ENCODE assay signal across 17 mouse cellular contexts in the genomic region with DNA sequence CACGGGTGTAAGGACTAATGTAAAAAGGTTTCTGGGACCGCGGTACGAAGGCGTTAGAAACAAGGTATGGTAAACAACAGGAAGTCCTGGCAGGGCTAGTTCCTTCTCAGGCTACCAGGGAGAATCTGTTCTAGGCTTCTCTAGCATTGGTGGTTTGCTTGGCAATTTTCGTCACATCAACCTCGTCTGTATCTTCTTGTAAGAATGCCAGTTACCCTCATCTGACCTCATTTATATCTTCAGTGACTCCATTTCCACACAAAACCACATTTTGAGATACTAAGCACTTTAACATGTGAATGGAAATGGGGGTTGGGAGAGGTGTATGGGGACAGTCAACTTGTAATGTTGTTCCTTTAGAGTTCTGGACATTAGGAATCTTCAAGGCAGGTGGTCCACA.
"Had no signal": no experiment of that assay in that cellular context is flagged by ENCODE, and none has a peak within 500 bp of the region (broad histone marks: within the 10 kb centered on the region; RNA-seq: fewer than 3 reads in every experiment).

No protein-coding gene starts in this region.

- H3K4me1 ChIP-seq: neural tube, embryonic 12.5 days; neural tube, embryonic 13.5 days; neural tube, embryonic 15.5 days; stomach, embryonic 15.5 days had no signal

- H3K27me3 ChIP-seq: neural tube, embryonic 12.5 days; neural tube, embryonic 13.5 days; neural tube, embryonic 15.5 days; stomach, embryonic 15.5 days had no signal

- DNase-seq: retina, postnatal 1 day; right cerebral cortex, adult 18-20 months; right cerebral cortex, postnatal 14 days; right cerebral cortex, postnatal 25 days; right cerebral cortex, postnatal 4 days; spleen, adult 18-20 months; thymus, adult 18-20 months; thymus, adult 2 months; thymus, postnatal 14 days; thymus, postnatal 25 days; thymus, postnatal 36 days; thymus, postnatal 4 days had no signal

- H3K27ac ChIP-seq: neural tube, embryonic 12.5 days; neural tube, embryonic 13.5 days; neural tube, embryonic 15.5 days; stomach, embryonic 15.5 days; stomach, postnatal 0 days had no signal

- H3K4me2 ChIP-seq: neural tube, embryonic 12.5 days; neural tube, embryonic 13.5 days; neural tube, embryonic 15.5 days; stomach, embryonic 15.5 days had no signal

- H3K9me3 ChIP-seq: neural tube, embryonic 12.5 days; neural tube, embryonic 13.5 days; neural tube, embryonic 15.5 days; stomach, embryonic 15.5 days had no signal

- H3K4me3 ChIP-seq: neural tube, embryonic 12.5 days; neural tube, embryonic 13.5 days; neural tube, embryonic 15.5 days; stomach, embryonic 15.5 days had no signal

- H3K9ac ChIP-seq: neural tube, embryonic 12.5 days; neural tube, embryonic 13.5 days; neural tube, embryonic 15.5 days; stomach, embryonic 15.5 days had no signal
